Mouse (Mus musculus): ENCODE data around the gene Cisd1. TPM values are rescaled to one million over a fixed set of nuclear protein-coding genes. Genes with fewer than 3 reads are reported as not detected.

Gene Cisd1
- total RNA-seq, 2 experiments from 2014 or later = 125 to 134 TPM

Other genes with a start within 250 kb of the Cisd1 start
- gene Bicc1, start 185.3 kb downstream of the Cisd1 start, total RNA-seq (2021) = 1 to 10 TPM; 3.6 to 4.1 TPM
- gene Tfam, start 106.7 kb downstream of the Cisd1 start, total RNA-seq (2021) = 10 to 100 TPM; 37.4 to 44.4 TPM
- 10 to 100 TPM; 49.2 TPM for gene Ube2d1, start 59.7 kb downstream of the Cisd1 start, total RNA-seq (2021)
- gene Ipmk, start 2.8 kb upstream of the Cisd1 start, total RNA-seq (2021) = 10 to 100 TPM; 42.7 to 44.3 TPM